8 mouse cellular contexts compared by ENCODE assay signal in the genomic region with DNA sequence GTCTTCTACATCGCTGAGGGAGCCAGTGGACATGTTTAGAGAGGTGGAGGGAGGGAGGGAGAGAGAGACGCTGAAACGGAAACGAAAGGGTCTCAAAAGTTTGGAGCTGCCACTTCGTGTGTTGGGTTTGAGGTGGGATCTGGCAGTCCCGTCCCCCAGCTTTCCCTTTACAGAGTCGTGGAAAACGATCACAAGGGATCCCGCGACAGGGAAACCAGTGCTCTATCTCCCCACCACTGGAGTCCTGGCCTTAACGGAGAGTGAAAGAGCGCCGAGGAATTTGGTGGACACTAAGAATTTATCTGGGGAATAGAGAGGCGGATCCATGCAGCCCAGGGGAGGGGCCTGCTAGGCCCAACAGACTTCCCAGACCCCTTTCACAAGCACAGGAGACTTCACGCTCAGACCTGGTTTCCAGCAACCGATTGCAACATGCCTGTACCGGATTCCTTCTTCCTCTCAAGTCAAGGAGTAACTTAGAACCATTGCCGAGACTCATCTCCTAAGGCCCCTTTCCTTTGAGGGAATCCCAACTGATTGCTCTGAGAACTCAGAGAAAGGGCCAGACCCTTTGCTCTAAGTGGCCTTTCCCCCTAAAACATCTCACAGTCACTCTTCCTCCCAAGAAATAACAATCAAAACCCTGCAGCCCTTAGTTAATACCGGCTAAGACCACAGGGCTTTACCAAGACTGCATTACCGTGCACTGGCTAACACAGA. TPM values are rescaled to one million over a fixed set of nuclear protein-coding genes. Genes with fewer than 3 reads are reported as not detected.
DNase-seq lines count a peak whose midpoint lies in the region; ATAC-seq and TF ChIP-seq lines count a peak whose summit lies in the region.

Tcf21 (minus strand) TSS at position 304 of the 720 bp plus-strand sequence.

- peak; percentile 23 for DNase-seq in ZHBTc4 (ENCODE audit: low read depth, low spot score)
- no peak for DNase-seq in embryonic facial prominence, embryonic 14.5 days (ENCODE audit: low spot score)
- DNase-seq in hindbrain, postnatal 0 days (ENCODE audit: low spot score): no peak
- no peak for DNase-seq in liver, embryonic 11.5 days (ENCODE audit: low spot score)
- no peak for DNase-seq in frontal cortex, postnatal 14 days (ENCODE audit: low spot score in 2 of 2)
- DNase-seq in left cerebral cortex, postnatal 25 days (ENCODE audit: low spot score in 2 of 2): no peak

- peak; percentile 47; the same call in 1 of the 2 replicates for ATAC-seq in embryonic facial prominence, embryonic 14.5 days (ENCODE audit: low read depth)
- ATAC-seq in hindbrain, postnatal 0 days: 0 out of 2 replicates have a peak, but pooled peaks have one; percentile 24
- no peak for ATAC-seq in liver, embryonic 11.5 days (replicated peaks; ENCODE audit: low FRiP score)
- ATAC-seq in stomach, embryonic 14.5 days (ENCODE audit: insufficient number of reproducible peaks, insufficient read depth, low FRiP score, low read depth): peak; percentile 83
- no peak for ATAC-seq in activated CD4-positive, CD25-positive, alpha-beta regulatory T cell, adult 4 months

- no peaks in the 10 kb centered on the region for H3K36me3 ChIP-seq in embryonic facial prominence, embryonic 14.5 days (ENCODE audit: control insufficient read depth, insufficient read depth, low read length)
- no peaks in the 10 kb centered on the region for H3K36me3 ChIP-seq in hindbrain, postnatal 0 days (ENCODE audit: insufficient read depth, low read length)
- H3K36me3 ChIP-seq in liver, embryonic 11.5 days (ENCODE audit: control insufficient read depth, insufficient read depth, low read length): no peaks in the 10 kb centered on the region
- no peaks in the 10 kb centered on the region for H3K36me3 ChIP-seq in stomach, embryonic 14.5 days (ENCODE audit: control insufficient read depth, insufficient read depth, low read length)

- peaks cover 93% of the 10 kb centered on the region for H3K27me3 ChIP-seq in embryonic facial prominence, embryonic 14.5 days (replicated peaks; ENCODE audit: control insufficient read depth, insufficient read depth, low read length)
- peaks cover 74% of the 10 kb centered on the region for H3K27me3 ChIP-seq in hindbrain, postnatal 0 days (ENCODE audit: insufficient read depth, low read length)
- peaks cover 73% of the 10 kb centered on the region for H3K27me3 ChIP-seq in liver, embryonic 11.5 days (replicated peaks; ENCODE audit: control insufficient read depth, insufficient read depth, low read length)
- no peaks in the 10 kb centered on the region for H3K27me3 ChIP-seq in stomach, embryonic 14.5 days (ENCODE audit: control insufficient read depth, insufficient read depth, low read length)

- no peak for TF ChIP-seq CTCF in hindbrain, postnatal 0 days (IDR thresholded peaks at IDR 0.05; ENCODE audit: low read depth)

- no peak within 1 kb of the TSS for H3K9ac ChIP-seq in embryonic facial prominence, embryonic 14.5 days (ENCODE audit: low read depth, low read length)
- H3K9ac ChIP-seq in hindbrain, postnatal 0 days (replicated peaks; ENCODE audit: low read length): no peak within 1 kb of the TSS
- H3K9ac ChIP-seq in liver, embryonic 11.5 days (ENCODE audit: low read depth, low read length): peak within 1 kb of the TSS; percentile 66
- peak within 1 kb of the TSS; percentile 99 for H3K9ac ChIP-seq in stomach, embryonic 14.5 days (replicated peaks; ENCODE audit: low read depth, low read length)

- intact Hi-C loops in left cerebral cortex, postnatal 25 days (cut with DNase I): loop anchor here (5.0 kb wide), 1 partner anchor 527 kb away; no protein-coding TSS in a partner anchor

- H3K4me2 ChIP-seq in embryonic facial prominence, embryonic 14.5 days (ENCODE audit: low read depth, low read length): peak within 1 kb of the TSS; percentile 33
- no peak within 1 kb of the TSS for H3K4me2 ChIP-seq in hindbrain, postnatal 0 days (ENCODE audit: low read depth, low read length)
- peak within 1 kb of the TSS; percentile 46 for H3K4me2 ChIP-seq in liver, embryonic 11.5 days
- H3K4me2 ChIP-seq in stomach, embryonic 14.5 days (replicated peaks; ENCODE audit: low read depth, low read length): peak within 1 kb of the TSS; percentile 38

- H3K4me3 ChIP-seq in embryonic facial prominence, embryonic 14.5 days (ENCODE audit: low read depth, low read length): peak within 1 kb of the TSS; percentile 21
- H3K4me3 ChIP-seq in hindbrain, postnatal 0 days (ENCODE audit: low read length): 0 out of 2 replicates have a peak within 1 kb of the TSS, but pooled peaks have one; percentile 0
- H3K4me3 ChIP-seq in liver, embryonic 11.5 days (ENCODE audit: low read depth, low read length): peak within 1 kb of the TSS; percentile 52
- peak within 1 kb of the TSS; percentile 74 for H3K4me3 ChIP-seq in stomach, embryonic 14.5 days (ENCODE audit: low read depth, low read length)

- 2% methylated on average over 20 of the region's 20 CpGs for WGBS in embryonic facial prominence, embryonic 14.5 days
- WGBS in hindbrain, postnatal 0 days: 1% methylated on average over 20 of the region's 20 CpGs
- WGBS in liver, embryonic 11.5 days: 4% methylated on average over 20 of the region's 20 CpGs
- 2% methylated on average over 20 of the region's 20 CpGs for WGBS in stomach, embryonic 14.5 days

- H3K27ac ChIP-seq in embryonic facial prominence, embryonic 14.5 days (replicated peaks; ENCODE audit: low read depth, low read length): no peak within 1 kb of the TSS
- H3K27ac ChIP-seq in hindbrain, postnatal 0 days: no peak within 1 kb of the TSS
- H3K27ac ChIP-seq in liver, embryonic 11.5 days (ENCODE audit: low read depth, low read length): peak within 1 kb of the TSS; percentile 81
- H3K27ac ChIP-seq in stomach, embryonic 14.5 days (ENCODE audit: low read length): peak within 1 kb of the TSS; percentile 99

- no peaks in the 10 kb centered on the region for H3K9me3 ChIP-seq in embryonic facial prominence, embryonic 14.5 days (ENCODE audit: control insufficient read depth, low read length)
- no peaks in the 10 kb centered on the region for H3K9me3 ChIP-seq in hindbrain, postnatal 0 days (ENCODE audit: low read length)
- H3K9me3 ChIP-seq in liver, embryonic 11.5 days (ENCODE audit: control insufficient read depth, low read length): no peaks in the 10 kb centered on the region
- no peaks in the 10 kb centered on the region for H3K9me3 ChIP-seq in stomach, embryonic 14.5 days (ENCODE audit: control insufficient read depth, low read depth, low read length)

- H3K4me1 ChIP-seq in embryonic facial prominence, embryonic 14.5 days (ENCODE audit: control insufficient read depth, insufficient read depth, low read length): no peaks in the 10 kb centered on the region
- no peaks in the 10 kb centered on the region for H3K4me1 ChIP-seq in hindbrain, postnatal 0 days (ENCODE audit: insufficient read depth, low read length)
- H3K4me1 ChIP-seq in liver, embryonic 11.5 days (replicated peaks; ENCODE audit: control insufficient read depth, insufficient read depth, low read length): no peaks in the 10 kb centered on the region; the same call in 1 of the 2 replicates
- H3K4me1 ChIP-seq in stomach, embryonic 14.5 days (ENCODE audit: control insufficient read depth, insufficient read depth, low read length): peaks cover 20% of the 10 kb centered on the region; the same call in 1 of the 2 replicates

RNA-seq across cellular contexts. Expression of gene Tcf21, which starts in this region (rescaled TPM):
- 2.0 and 3.0 TPM in 2 replicates for polyA plus RNA-seq in embryonic facial prominence, embryonic 14.5 days (2014; fragmentation: Nextera tagmentation; extraction: Ambion mirVana)
- total RNA-seq in hindbrain, postnatal 0 days (2014; rRNA removed): 0.47 TPM in 1 of 2 replicates, not detected in the other
- 0.89 and 1.4 TPM in 2 replicates for polyA plus RNA-seq in hindbrain, postnatal 0 days (2015; fragmentation: Nextera tagmentation; extraction: Ambion mirVana)
- 21.9 and 25.1 TPM in 2 replicates for polyA plus RNA-seq in liver, embryonic 11.5 days (2014; fragmentation: Nextera tagmentation; extraction: Ambion mirVana)
- 366 and 410 TPM in 2 replicates for polyA plus RNA-seq in stomach, embryonic 14.5 days (2014; fragmentation: Nextera tagmentation; extraction: Ambion mirVana)
- not detected for total RNA-seq in left cerebral cortex, postnatal 25 days (2021)
- not detected for polyA plus RNA-seq in activated CD4-positive, CD25-positive, alpha-beta regulatory T cell, adult 4 months (2017; shearing (Covaris generic))

Comparison
In these comparisons a context has a peak if more than half of its experiments do, and no peak if none do; other contexts are left out.
1. RNA of gene Tcf21 (polyA plus RNA-seq): 366 to 410 TPM in stomach, embryonic 14.5 days; 21.9 to 25.1 TPM in liver, embryonic 11.5 days, 2.0 to 3.0 TPM in embryonic facial prominence, embryonic 14.5 days, 0.89 to 1.4 TPM in hindbrain, postnatal 0 days and not detected in activated CD4-positive, CD25-positive, alpha-beta regulatory T cell, adult 4 months; every median in the first group is over 10 times any median in the second.
2. ATAC-seq: peak in embryonic facial prominence, embryonic 14.5 days (single experiment), hindbrain, postnatal 0 days (single experiment) and stomach, embryonic 14.5 days (single experiment); none in liver, embryonic 11.5 days (single experiment) and activated CD4-positive, CD25-positive, alpha-beta regulatory T cell, adult 4 months (single experiment).
3. H3K27ac ChIP-seq: peak in liver, embryonic 11.5 days (single experiment) and stomach, embryonic 14.5 days (single experiment); none in embryonic facial prominence, embryonic 14.5 days (single experiment) and hindbrain, postnatal 0 days (single experiment).
4. H3K4me3 ChIP-seq: peak in every context shown above with its lines; median percentile 74 in stomach, embryonic 14.5 days; 52 in liver, embryonic 11.5 days; 21 in embryonic facial prominence, embryonic 14.5 days; 0 in hindbrain, postnatal 0 days.
5. H3K9ac ChIP-seq: peak in liver, embryonic 11.5 days (single experiment) and stomach, embryonic 14.5 days (single experiment); none in embryonic facial prominence, embryonic 14.5 days (single experiment) and hindbrain, postnatal 0 days (single experiment).